8 mouse cellular contexts compared by ENCODE assay signal in the genomic region with DNA sequence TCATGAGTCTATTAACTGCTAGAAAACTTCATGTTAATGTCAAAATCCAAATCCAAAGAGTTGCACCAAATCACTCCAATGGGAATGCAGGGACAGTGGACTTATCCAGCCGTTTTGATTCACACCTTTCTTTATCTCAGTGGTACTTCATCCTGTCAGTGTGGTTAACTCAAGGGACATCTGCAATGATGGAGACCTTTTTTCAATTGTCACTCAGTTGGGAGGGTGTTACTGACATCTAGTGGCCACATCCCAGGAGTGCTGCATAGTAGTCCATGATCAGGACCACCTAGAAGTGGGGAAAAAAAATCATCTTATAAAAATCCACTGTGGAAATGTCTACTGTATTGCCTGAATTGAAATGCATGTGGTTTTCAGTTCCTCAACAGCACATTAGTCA.
A peak's percentile ranks its signal among the peaks of the same experiment; 100 is the strongest.
DNase-seq lines count a peak whose midpoint lies in the region; ATAC-seq and TF ChIP-seq lines count a peak whose summit lies in the region.

No protein-coding gene starts in this region.

- no peaks in the 10 kb centered on the region for H3K27me3 ChIP-seq in heart, postnatal 0 days (ENCODE audit: control insufficient read depth, insufficient read depth, low read length)
- H3K27me3 ChIP-seq in G1E (ENCODE audit: insufficient read depth, low read length), result no peaks in the 10 kb centered on the region
- no peaks in the 10 kb centered on the region for H3K27me3 ChIP-seq in forebrain, embryonic 14.5 days (replicated peaks; ENCODE audit: control insufficient read depth, insufficient read depth, low read length)
- no peaks in the 10 kb centered on the region for H3K27me3 ChIP-seq in midbrain, embryonic 11.5 days (ENCODE audit: control insufficient read depth, insufficient read depth, low read length)

- intact Hi-C loops in heart, postnatal 36 days (cut with DNase I), result no loop called here
- intact Hi-C loops in gastrocnemius, adult 2 months (cut with DNase I), result no loop called here

- no peaks in the 10 kb centered on the region for H3K9me3 ChIP-seq in heart, postnatal 0 days (replicated peaks; ENCODE audit: control insufficient read depth, low read length)
- H3K9me3 ChIP-seq in G1E (replicated peaks), result no peaks in the 10 kb centered on the region
- H3K9me3 ChIP-seq in forebrain, embryonic 14.5 days (replicated peaks; ENCODE audit: control insufficient read depth, low read length), result no peaks in the 10 kb centered on the region
- no peaks in the 10 kb centered on the region for H3K9me3 ChIP-seq in midbrain, embryonic 11.5 days (ENCODE audit: control insufficient read depth, low read length)

- 9% methylated on average over 1 of the region's 1 CpGs for WGBS in heart, postnatal 0 days
- 20% methylated on average over 1 of the region's 1 CpGs for WGBS in forebrain, embryonic 14.5 days
- 26% methylated on average over 1 of the region's 1 CpGs for WGBS in midbrain, embryonic 11.5 days

- no peak for DNase-seq in heart, postnatal 0 days (ENCODE audit: low spot score)
- no peak for DNase-seq in heart, postnatal 36 days
- peak; percentile 1 for DNase-seq in G1E (ENCODE audit: low spot score)
- peak; percentile 71 for DNase-seq in forebrain, embryonic 14.5 days (ENCODE audit: low spot score)
- peak; percentile 85 for DNase-seq in midbrain, embryonic 11.5 days (ENCODE audit: low spot score, missing footprints)
- DNase-seq in gastrocnemius, adult 2 months, result no peak
- DNase-seq in lung, postnatal 25 days (ENCODE audit: low spot score), result no peak
- no peak for DNase-seq in spleen, adult 12 weeks (ENCODE audit: low spot score)

- no peak overlapping the region for H3K4me2 ChIP-seq in heart, postnatal 0 days (ENCODE audit: low read depth, low read length)
- H3K4me2 ChIP-seq in forebrain, embryonic 14.5 days (ENCODE audit: low read length), result no peak overlapping the region
- no peak overlapping the region for H3K4me2 ChIP-seq in midbrain, embryonic 11.5 days

- H3K36me3 ChIP-seq in heart, postnatal 0 days (replicated peaks; ENCODE audit: control insufficient read depth, insufficient read depth, low read length), result no peaks in the 10 kb centered on the region
- no peaks in the 10 kb centered on the region for H3K36me3 ChIP-seq in G1E (replicated peaks)
- H3K36me3 ChIP-seq in forebrain, embryonic 14.5 days (ENCODE audit: control insufficient read depth, insufficient read depth, low read length), result no peaks in the 10 kb centered on the region
- H3K36me3 ChIP-seq in midbrain, embryonic 11.5 days (ENCODE audit: control insufficient read depth, insufficient read depth, low read length), result no peaks in the 10 kb centered on the region

- peak; percentile 54 for TF ChIP-seq CTCF in heart, postnatal 0 days (IDR thresholded peaks at IDR 0.05; ENCODE audit: low read depth)
- TF ChIP-seq CTCF in G1E (IDR thresholded peaks at IDR 0.05; ENCODE audit: low read depth, low read length), result no peak
- no peak; the same call in 1 of the 2 replicates for TF ChIP-seq CTCF in gastrocnemius, adult 2 months (IDR thresholded peaks at IDR 0.05)

- no peak overlapping the region for H3K4me3 ChIP-seq in heart, postnatal 0 days (ENCODE audit: low read depth, low read length)
- no peak overlapping the region for H3K4me3 ChIP-seq in G1E (ENCODE audit: low read depth, low read length)
- no peak overlapping the region for H3K4me3 ChIP-seq in forebrain, embryonic 14.5 days (ENCODE audit: low read depth, low read length)
- H3K4me3 ChIP-seq in midbrain, embryonic 11.5 days (ENCODE audit: low read depth, low read length), result no peak overlapping the region
- no peak overlapping the region for H3K4me3 ChIP-seq in gastrocnemius, adult 2 months

- no peak overlapping the region for H3K27ac ChIP-seq in heart, postnatal 0 days (ENCODE audit: low read depth)
- H3K27ac ChIP-seq in forebrain, embryonic 14.5 days (ENCODE audit: low read depth, low read length), result no peak overlapping the region
- H3K27ac ChIP-seq in midbrain, embryonic 11.5 days (ENCODE audit: low read depth, low read length), result no peak overlapping the region
- no peak overlapping the region for H3K27ac ChIP-seq in gastrocnemius, adult 2 months

- no peak overlapping the region for H3K9ac ChIP-seq in heart, postnatal 0 days (replicated peaks; ENCODE audit: low read depth, low read length)
- H3K9ac ChIP-seq in forebrain, embryonic 14.5 days (ENCODE audit: low read length), result no peak overlapping the region
- no peak overlapping the region for H3K9ac ChIP-seq in midbrain, embryonic 11.5 days (ENCODE audit: low read length)

- H3K4me1 ChIP-seq in heart, postnatal 0 days (ENCODE audit: control insufficient read depth, insufficient read depth), result no peaks in the 10 kb centered on the region
- no peaks in the 10 kb centered on the region for H3K4me1 ChIP-seq in G1E (ENCODE audit: insufficient read depth, low read depth, low read length)
- H3K4me1 ChIP-seq in forebrain, embryonic 14.5 days (ENCODE audit: control insufficient read depth, insufficient read depth, low read length), result no peaks in the 10 kb centered on the region
- H3K4me1 ChIP-seq in midbrain, embryonic 11.5 days (ENCODE audit: control insufficient read depth, insufficient read depth, low read length), result no peaks in the 10 kb centered on the region

- no peak for TF ChIP-seq EP300 in heart, postnatal 0 days (IDR thresholded peaks at IDR 0.05; ENCODE audit: low read depth)

- ATAC-seq in heart, postnatal 0 days (ENCODE audit: insufficient read depth, low read depth), result no peak
- no peak for ATAC-seq in G1E (ENCODE audit: extremely low read depth, insufficient number of reproducible peaks, low FRiP score, poor library complexity, severe bottlenecking)
- ATAC-seq in forebrain, embryonic 14.5 days, result peak; percentile 87
- peak; percentile 85 for ATAC-seq in midbrain, embryonic 11.5 days (ENCODE audit: low FRiP score)

Comparison
In these comparisons a context has a peak if more than half of its experiments do, and no peak if none do; other contexts are left out.
1. ATAC-seq: peak in forebrain, embryonic 14.5 days (single experiment) and midbrain, embryonic 11.5 days (single experiment); none in heart, postnatal 0 days (single experiment) and G1E (single experiment).
2. DNase-seq: peak in G1E (single experiment), forebrain, embryonic 14.5 days (single experiment) and midbrain, embryonic 11.5 days (single experiment); none in heart, postnatal 0 days (single experiment), heart, postnatal 36 days (0 of 2), gastrocnemius, adult 2 months (single experiment), lung, postnatal 25 days (single experiment) and spleen, adult 12 weeks (single experiment).